ENCODE assay signal across 12 mouse cellular contexts in genomic region chr2:167564551-167565311, GRCm38 (mm10). TPM values are rescaled to one million over a fixed set of nuclear protein-coding genes. Genes with fewer than 3 reads are reported as not detected.
DNase-seq lines count a peak whose midpoint lies in the region; ATAC-seq and TF ChIP-seq lines count a peak whose summit lies in the region.
"Had no signal": no experiment of that assay in that cellular context is flagged by ENCODE, and none has a peak within 500 bp of the region (broad histone marks: within the 10 kb centered on the region; RNA-seq: fewer than 3 reads in every experiment).

No protein-coding gene starts in this region.

- H3K27ac ChIP-seq in heart, adult 2 months, result no peak overlapping the region; the same call in 1 of the 2 replicates
- peak overlapping the region; percentile 93 for H3K27ac ChIP-seq in kidney, embryonic 15.5 days
- peak overlapping the region; percentile 92 for H3K27ac ChIP-seq in embryonic facial prominence, embryonic 14.5 days (replicated peaks; ENCODE audit: low read depth, low read length)
- peak overlapping the region; percentile 69 for H3K27ac ChIP-seq in liver, embryonic 13.5 days
- H3K27ac ChIP-seq: hindbrain, embryonic 15.5 days; macrophage had no signal

- no peaks in the 10 kb centered on the region for H3K79me2 ChIP-seq in heart, adult 2 months (replicated peaks; ENCODE audit: control insufficient read depth, insufficient read depth, low read length)

- H3K4me2 ChIP-seq in kidney, embryonic 15.5 days, result no peak overlapping the region
- H3K4me2 ChIP-seq in embryonic facial prominence, embryonic 14.5 days (ENCODE audit: low read depth, low read length), result no peak overlapping the region; the same call in 1 of the 2 replicates
- H3K4me2 ChIP-seq in liver, embryonic 13.5 days, result no peak overlapping the region

- DNase-seq in heart, adult 11 months, result peak; percentile 93
- DNase-seq in heart, adult 2 months, result no peak
- DNase-seq in kidney, postnatal 10 days, result no peak
- DNase-seq in embryonic facial prominence, embryonic 14.5 days (ENCODE audit: low spot score), result no peak
- no peak for DNase-seq in liver, embryonic 13.5 days
- no peak for DNase-seq in left cerebral cortex, adult 11 months (ENCODE audit: low spot score)
- DNase-seq: adrenal gland, adult 2 months; thymus, postnatal 25 days had no signal

- no peak for ATAC-seq in kidney, embryonic 15.5 days (replicated peaks; ENCODE audit: low FRiP score)
- ATAC-seq in embryonic facial prominence, embryonic 14.5 days (ENCODE audit: low read depth), result no peak
- ATAC-seq in liver, embryonic 13.5 days (ENCODE audit: low read depth), result peak; percentile 86
- no peak for ATAC-seq in inflammation-experienced regulatory T-cells, adult 6 months

- WGBS in heart, adult 2 months, result 82% methylated on average over 13 of the region's 13 CpGs
- WGBS in kidney, embryonic 15.5 days, result 66% methylated on average over 13 of the region's 13 CpGs
- 65% methylated on average over 13 of the region's 13 CpGs for WGBS in embryonic facial prominence, embryonic 14.5 days
- WGBS in liver, embryonic 13.5 days (ENCODE audit: insufficient replicate concordance), result 73% methylated on average over 13 of the region's 13 CpGs

- TF ChIP-seq CTCF in heart, adult 2 months (IDR thresholded peaks at IDR 0.05), result no peak

- no peak overlapping the region for H3K9ac ChIP-seq in heart, adult 2 months (ENCODE audit: low read depth, low read length)
- no peak overlapping the region for H3K9ac ChIP-seq in kidney, embryonic 15.5 days
- H3K9ac ChIP-seq in embryonic facial prominence, embryonic 14.5 days (ENCODE audit: low read depth, low read length), result 0 out of 2 replicates have a peak overlapping the region, but pooled peaks have one; percentile 16
- H3K9ac ChIP-seq in liver, embryonic 13.5 days, result no peak overlapping the region
- H3K9ac ChIP-seq: hindbrain, embryonic 15.5 days had no signal

- TF ChIP-seq POLR2A in heart, adult 2 months (IDR thresholded peaks at IDR 0.05; ENCODE audit: insufficient read depth, low read depth, low read length), result no peak

- H3K4me3 ChIP-seq in heart, adult 2 months, result no peak overlapping the region
- H3K4me3 ChIP-seq in kidney, embryonic 15.5 days (replicated peaks), result no peak overlapping the region
- H3K4me3 ChIP-seq in embryonic facial prominence, embryonic 14.5 days (ENCODE audit: low read depth, low read length), result no peak overlapping the region
- H3K4me3 ChIP-seq in liver, embryonic 13.5 days (replicated peaks), result no peak overlapping the region
- H3K4me3 ChIP-seq: hindbrain, embryonic 15.5 days had no signal

- H3K9me3 ChIP-seq in kidney, embryonic 15.5 days (replicated peaks), result no peaks in the 10 kb centered on the region
- H3K9me3 ChIP-seq in embryonic facial prominence, embryonic 14.5 days (ENCODE audit: control insufficient read depth, low read length), result no peaks in the 10 kb centered on the region
- H3K9me3 ChIP-seq in liver, embryonic 13.5 days (replicated peaks), result no peaks in the 10 kb centered on the region
- H3K9me3 ChIP-seq: hindbrain, embryonic 15.5 days had no signal

- intact Hi-C loops in heart, adult 2 months (cut with DNase I), result loop anchor here (2.0 to 5.0 kb wide), 2 partner anchors 22 to 33 kb away; no protein-coding TSS in a partner anchor

- no peaks in the 10 kb centered on the region for H3K36me3 ChIP-seq in heart, adult 2 months (ENCODE audit: control insufficient read depth, insufficient read depth, low read length)
- no peaks in the 10 kb centered on the region for H3K36me3 ChIP-seq in kidney, embryonic 15.5 days
- H3K36me3 ChIP-seq in embryonic facial prominence, embryonic 14.5 days (ENCODE audit: control insufficient read depth, insufficient read depth, low read length), result no peaks in the 10 kb centered on the region
- no peaks in the 10 kb centered on the region for H3K36me3 ChIP-seq in liver, embryonic 13.5 days
- H3K36me3 ChIP-seq: hindbrain, embryonic 15.5 days had no signal

- H3K4me1 ChIP-seq in heart, adult 2 months (ENCODE audit: control insufficient read depth, insufficient read depth, low read length), result peaks cover 10% of the 10 kb centered on the region
- H3K4me1 ChIP-seq in kidney, embryonic 15.5 days, result peaks cover 59% of the 10 kb centered on the region
- H3K4me1 ChIP-seq in embryonic facial prominence, embryonic 14.5 days (ENCODE audit: control insufficient read depth, insufficient read depth, low read length), result peaks cover 50% of the 10 kb centered on the region
- H3K4me1 ChIP-seq in liver, embryonic 13.5 days (replicated peaks), result peaks cover 16% of the 10 kb centered on the region

- H3K27me3 ChIP-seq in heart, adult 2 months (ENCODE audit: control insufficient read depth, insufficient read depth, low read length), result no peaks in the 10 kb centered on the region
- peaks cover 8% of the 10 kb centered on the region; the same call in 1 of the 2 replicates for H3K27me3 ChIP-seq in kidney, embryonic 15.5 days
- H3K27me3 ChIP-seq in embryonic facial prominence, embryonic 14.5 days (replicated peaks; ENCODE audit: control insufficient read depth, insufficient read depth, low read length), result no peaks in the 10 kb centered on the region
- H3K27me3 ChIP-seq in liver, embryonic 13.5 days, result peaks cover 31% of the 10 kb centered on the region

- TF ChIP-seq EP300 in heart, adult 2 months (IDR thresholded peaks at IDR 0.05; ENCODE audit: insufficient read depth, low read depth, low read length), result no peak

RNA-seq across cellular contexts. Expression of gene Snai1, which starts 26.7 kb away (rescaled TPM):
- 1 to 10 TPM; 1.6 to 2.0 TPM for total RNA-seq in heart, adult 2 months (2021)
- polyA plus RNA-seq in heart, adult 2 months (2012; rRNA removed), result 6.5 and 10.5 TPM in 2 replicates
- 34.3 and 37.7 TPM in 2 replicates for polyA plus RNA-seq in kidney, embryonic 15.5 days (2015; fragmentation: Nextera tagmentation; extraction: Ambion mirVana)
- polyA plus RNA-seq in embryonic facial prominence, embryonic 14.5 days (2014; fragmentation: Nextera tagmentation; extraction: Ambion mirVana), result 64.1 and 69.7 TPM in 2 replicates
- polyA plus RNA-seq in liver, embryonic 13.5 days (2015; fragmentation: Nextera tagmentation; extraction: Ambion mirVana), result 1.8 and 2.5 TPM in 2 replicates
- not detected for polyA plus RNA-seq in inflammation-experienced regulatory T-cells, adult 6 months (2017; shearing (Covaris generic))
- polyA plus RNA-seq: macrophage had no signal
